Mouse (Mus musculus) cerebral cortex, adult 2 months (tissue): ENCODE measurements around the gene Mrps16.

Source experiments
- WGBS: fragments of 180-500 bp; shearing (Covaris S2); methylation state at CpG from one replicate; pipeline ENCODE4 v1.1.7; 2018; 5-methylcytosine and 5-hydroxymethylcytosine counted together

Mrps16 gene

GRCm38 (mm10) chr14:20393205-20393913, at the start of gene Mrps16:
TSS of gene Mrps16 (minus strand) at chr14:20393634.
- WGBS = under 1% methylated on average over 68 of the region's 68 CpGs

- 78% methylated on average over 17 of the region's 17 CpGs for WGBS
Measured at GRCm38 (mm10) chr14:20442252-20442651, 48.8 kb upstream of the Mrps16 start.

- 46% methylated on average over 6 of the region's 6 CpGs for WGBS
Measured at GRCm38 (mm10) chr14:20436976-20437375, 43.5 kb upstream of the Mrps16 start.

GRCm38 (mm10) chr14:20432420-20432819, 39.0 kb upstream of the Mrps16 start:
- 70% methylated on average over 4 of the region's 4 CpGs for WGBS

- 50% methylated on average over 6 of the region's 6 CpGs for WGBS
Measured at GRCm38 (mm10) chr14:20431726-20432125, 38.3 kb upstream of the Mrps16 start.

- 36% methylated on average over 1 of the region's 1 CpGs for WGBS
Measured at GRCm38 (mm10) chr14:20429833-20430232, 36.4 kb upstream of the Mrps16 start.

GRCm38 (mm10) chr14:20428593-20428992, 35.2 kb upstream of the Mrps16 start:
- 52% methylated on average over 1 of the region's 1 CpGs for WGBS

GRCm38 (mm10) chr14:20423046-20423445, 29.6 kb upstream of the Mrps16 start:
- 87% methylated on average over 6 of the region's 6 CpGs for WGBS

- 57% methylated on average over 7 of the region's 7 CpGs for WGBS
Measured at GRCm38 (mm10) chr14:20422257-20422656, 28.8 kb upstream of the Mrps16 start.

- WGBS = 75% methylated on average over 1 of the region's 1 CpGs
Measured at GRCm38 (mm10) chr14:20400071-20400470, 6.6 kb upstream of the Mrps16 start.

GRCm38 (mm10) chr14:20398864-20399263, 5.4 kb upstream of the Mrps16 start:
- WGBS = 40% methylated on average over 4 of the region's 4 CpGs

GRCm38 (mm10) chr14:20397220-20397619, 3.8 kb upstream of the Mrps16 start:
- WGBS = 52% methylated on average over 9 of the region's 9 CpGs

GRCm38 (mm10) chr14:20392326-20392725, 1.1 kb downstream of the Mrps16 start:
- 83% methylated on average over 4 of the region's 4 CpGs for WGBS

- WGBS = 77% methylated on average over 8 of the region's 8 CpGs
Measured at GRCm38 (mm10) chr14:20389446-20390079, 3.9 kb downstream of the Mrps16 start.

GRCm38 (mm10) chr14:20388441-20389129, 4.8 kb downstream of the Mrps16 start, which contains the start of gene Dnajc9:
TSS of gene Dnajc9 (minus strand) at chr14:20388910.
- under 1% methylated on average over 59 of the region's 59 CpGs for WGBS

- WGBS = 75% methylated on average over 9 of the region's 9 CpGs
Measured at GRCm38 (mm10) chr14:20379753-20380430, 13.5 kb downstream of the Mrps16 start.

- 93% methylated on average over 5 of the region's 5 CpGs for WGBS
Measured at GRCm38 (mm10) chr14:20379087-20379640, 14.3 kb downstream of the Mrps16 start.

- 52% methylated on average over 13 of the region's 13 CpGs for WGBS
Measured at GRCm38 (mm10) chr14:20378313-20379061, 14.9 kb downstream of the Mrps16 start.

GRCm38 (mm10) chr14:20377112-20377521, 16.3 kb downstream of the Mrps16 start:
- WGBS = 60% methylated on average over 4 of the region's 4 CpGs

GRCm38 (mm10) chr14:20371854-20372253, 21.6 kb downstream of the Mrps16 start:
- 85% methylated on average over 1 of the region's 1 CpGs for WGBS

GRCm38 (mm10) chr14:20370798-20371197, 22.6 kb downstream of the Mrps16 start:
- 87% methylated on average over 7 of the region's 7 CpGs for WGBS
